Mouse (Mus musculus): Measurements from ENCODE around the gene Spib.

GRCm38 (mm10) chr7:44572956-44573484 lies 41.1 kb upstream of the Spib start:
- TF ChIP-seq CTCF (IDR thresholded peaks at IDR 0.05; ENCODE audit: extremely low read depth, insufficient read length, insufficient replicate concordance, low read depth, low read length), result no peak
- TF ChIP-seq POLR2A (IDR thresholded peaks at IDR 0.05; ENCODE audit: low read depth, low read length), result no peak
